Mouse (Mus musculus): ENCODE results near the gene Trpm7.

- TF ChIP-seq CTCF (IDR thresholded peaks at IDR 0.05; ENCODE audit: low read depth): no peak
- no peak for TF ChIP-seq EP300 (IDR thresholded peaks at IDR 0.05; ENCODE audit: low read depth)
Measured at GRCm38 (mm10) chr2:126838848-126839247, 37.2 kb downstream of the Trpm7 start.

Measured in liver, postnatal 0 days (tissue).